Mouse (Mus musculus): ENCODE results near the gene Grik4. TPM values are rescaled to one million over a fixed set of nuclear protein-coding genes. Genes with fewer than 3 reads are reported as not detected.

Gene Grik4
- polyA plus RNA-seq, 1 experiment from 2014 or later: 1.8 TPM

GRCm38 (mm10) chr9:42484667-42485066, 459.6 kb downstream of the Grik4 start:
- Histone ChIP-seq H3K9me3 (no peaks in the 10 kb centered on the region), H3K27me3 (replicated peaks) (no peaks in the 10 kb centered on the region), H3K27ac (no peak overlapping the region), H3K9ac (no peak overlapping the region), H3K4me1 (replicated peaks) (no peaks in the 10 kb centered on the region), H3K36me3 (no peaks in the 10 kb centered on the region), H3K4me2 (replicated peaks) (no peak overlapping the region), H3K4me3 (replicated peaks) (no peak overlapping the region)
- ATAC-seq: no peak
- 88% methylated on average over 1 of the region's 1 CpGs for WGBS

GRCm38 (mm10) chr9:42482944-42483343, 461.3 kb downstream of the Grik4 start:
- H3K27me3 ChIP-seq (replicated peaks): no peaks in the 10 kb centered on the region
- H3K9ac ChIP-seq: no peak overlapping the region
- no peak overlapping the region for H3K4me2 ChIP-seq (replicated peaks)
- no peak overlapping the region for H3K4me3 ChIP-seq (replicated peaks)
- H3K9me3 ChIP-seq: no peaks in the 10 kb centered on the region
- H3K27ac ChIP-seq: no peak overlapping the region
- ATAC-seq: no peak
- WGBS: 85% methylated on average over 1 of the region's 1 CpGs
- H3K36me3 ChIP-seq: no peaks in the 10 kb centered on the region
- no peaks in the 10 kb centered on the region for H3K4me1 ChIP-seq (replicated peaks)

- Histone ChIP-seq H3K4me2 (replicated peaks) (no peak overlapping the region), H3K9ac (no peak overlapping the region), H3K4me1 (replicated peaks) (peaks cover 8% of the 10 kb centered on the region; the same call in 1 of the 2 replicates), H3K27ac (no peak overlapping the region), H3K27me3 (replicated peaks) (no peaks in the 10 kb centered on the region), H3K4me3 (replicated peaks) (no peak overlapping the region), H3K9me3 (no peaks in the 10 kb centered on the region), H3K36me3 (no peaks in the 10 kb centered on the region)
- ATAC-seq: no peak
- 80% methylated on average over 4 of the region's 4 CpGs for WGBS
Measured at GRCm38 (mm10) chr9:42476166-42476565, 468.1 kb downstream of the Grik4 start.

- Histone ChIP-seq H3K27me3 (replicated peaks) (no peaks in the 10 kb centered on the region), H3K4me3 (replicated peaks) (no peak overlapping the region), H3K9ac (no peak overlapping the region), H3K4me2 (replicated peaks) (no peak overlapping the region), H3K27ac (no peak overlapping the region), H3K9me3 (no peaks in the 10 kb centered on the region), H3K4me1 (replicated peaks) (peaks cover 14% of the 10 kb centered on the region; the same call in 1 of the 2 replicates), H3K36me3 (no peaks in the 10 kb centered on the region)
- ATAC-seq: no peak
- WGBS: 84% methylated on average over 8 of the region's 8 CpGs
Measured at GRCm38 (mm10) chr9:42474244-42474643, 470.0 kb downstream of the Grik4 start.

- H3K27me3 ChIP-seq (replicated peaks): no peaks in the 10 kb centered on the region
- peak overlapping the region; percentile 85 for H3K4me2 ChIP-seq (replicated peaks)
- H3K9me3 ChIP-seq: no peaks in the 10 kb centered on the region
- peak overlapping the region; percentile 98 for H3K4me3 ChIP-seq (replicated peaks)
- ATAC-seq: peak; percentile 92
- peak overlapping the region; percentile 70 for H3K27ac ChIP-seq
- H3K9ac ChIP-seq: peak overlapping the region; percentile 84
- 6% methylated on average over 49 of the region's 49 CpGs for WGBS
- H3K4me1 ChIP-seq (replicated peaks): peaks cover 19% of the 10 kb centered on the region; the same call in 1 of the 2 replicates
- no peaks in the 10 kb centered on the region for H3K36me3 ChIP-seq
Measured at GRCm38 (mm10) chr9:42471921-42472747, 472.2 kb downstream of the Grik4 start.

- Histone ChIP-seq H3K9me3 (no peaks in the 10 kb centered on the region), H3K4me1 (replicated peaks) (peaks cover 22% of the 10 kb centered on the region; the same call in 1 of the 2 replicates), H3K4me3 (replicated peaks) (peak overlapping the region; percentile 98), H3K27me3 (replicated peaks) (no peaks in the 10 kb centered on the region), H3K4me2 (replicated peaks) (peak overlapping the region; percentile 85), H3K36me3 (no peaks in the 10 kb centered on the region), H3K27ac (no peak overlapping the region), H3K9ac (peak overlapping the region; percentile 84)
- 47% methylated on average over 4 of the region's 4 CpGs for WGBS
- peak; percentile 64 for ATAC-seq
Measured at GRCm38 (mm10) chr9:42471214-42471613, 473.1 kb downstream of the Grik4 start.

GRCm38 (mm10) chr9:42469323-42469722, 475.0 kb downstream of the Grik4 start:
- H3K4me2 ChIP-seq (replicated peaks): no peak overlapping the region
- H3K27ac ChIP-seq: no peak overlapping the region
- no peak overlapping the region for H3K4me3 ChIP-seq (replicated peaks)
- H3K36me3 ChIP-seq: no peaks in the 10 kb centered on the region
- H3K9me3 ChIP-seq: no peaks in the 10 kb centered on the region
- H3K27me3 ChIP-seq (replicated peaks): no peaks in the 10 kb centered on the region
- 95% methylated on average over 15 of the region's 15 CpGs for WGBS
- no peak overlapping the region for H3K9ac ChIP-seq
- peaks cover 22% of the 10 kb centered on the region; the same call in 1 of the 2 replicates for H3K4me1 ChIP-seq (replicated peaks)
- no peak for ATAC-seq

- H3K4me2 ChIP-seq (replicated peaks): no peak overlapping the region
- H3K4me1 ChIP-seq (replicated peaks): peaks cover 26% of the 10 kb centered on the region; the same call in 1 of the 2 replicates
- 90% methylated on average over 5 of the region's 5 CpGs for WGBS
- H3K27me3 ChIP-seq (replicated peaks): no peaks in the 10 kb centered on the region
- no peak overlapping the region for H3K9ac ChIP-seq
- H3K9me3 ChIP-seq: no peaks in the 10 kb centered on the region
- no peak overlapping the region for H3K27ac ChIP-seq
- H3K36me3 ChIP-seq: no peaks in the 10 kb centered on the region
- no peak for ATAC-seq
- H3K4me3 ChIP-seq (replicated peaks): no peak overlapping the region
Measured at GRCm38 (mm10) chr9:42468360-42468759, 475.9 kb downstream of the Grik4 start.

Other genes starting within 250 kb of the Grik4 start
- gene Arhgef12, start 162.7 kb upstream of the Grik4 start, polyA plus RNA-seq (2015; fragmentation: Nextera tagmentation; extraction: Ambion mirVana): 8.1 and 8.3 TPM in 2 replicates
- 3.2 and 4.4 TPM in 2 replicates for gene Tmem136, start 172.1 kb upstream of the Grik4 start, polyA plus RNA-seq (2015; fragmentation: Nextera tagmentation; extraction: Ambion mirVana)